Mouse (Mus musculus): ENCODE data around the gene Pcp2. TPM values are rescaled to one million over a fixed set of nuclear protein-coding genes. Genes with fewer than 3 reads are reported as not detected.

The Pcp2 gene
- 0.25 TPM in 1 of 2 replicates, not detected in the other for polyA plus RNA-seq (2015; fragmentation: Nextera tagmentation; extraction: Ambion mirVana)

- H3K27me3 ChIP-seq (ENCODE audit: control insufficient read depth, insufficient read depth, low read length): no peaks in the 10 kb centered on the region
- 77% methylated on average over 1 of the region's 1 CpGs for WGBS
- no peaks in the 10 kb centered on the region for H3K4me1 ChIP-seq (replicated peaks; ENCODE audit: control insufficient read depth, insufficient read depth)
- ATAC-seq (ENCODE audit: low FRiP score, low TSS enrichment) (no peak), DNase-seq (ENCODE audit: low spot score) (no peak)
- no peaks in the 10 kb centered on the region for H3K9me3 ChIP-seq (ENCODE audit: control insufficient read depth, low read length)
- no peak within 1 kb of the TSS for H3K27ac ChIP-seq (replicated peaks)
- H3K36me3 ChIP-seq (ENCODE audit: control insufficient read depth, insufficient read depth, low read length): no peaks in the 10 kb centered on the region
- H3K9ac ChIP-seq (ENCODE audit: low read length): no peak within 1 kb of the TSS
- H3K4me2 ChIP-seq (replicated peaks; ENCODE audit: low read depth): no peak within 1 kb of the TSS
- no peak within 1 kb of the TSS for H3K4me3 ChIP-seq (ENCODE audit: low read depth, low read length)
- TF ChIP-seq CTCF (IDR thresholded peaks at IDR 0.05; ENCODE audit: low read depth) (no peak), EP300 (optimal IDR thresholded peaks at IDR 0.05) (no peak)
Observed at GRCm38 (mm10) chr8:3625445-3625844, at the start of gene Pcp2. Gene Pcp2 (minus strand): TSS chr8:3625545.

GRCm38 (mm10) chr8:3674671-3675070 is 49.3 kb upstream of the Pcp2 start:
- Histone ChIP-seq H3K4me2 (replicated peaks; ENCODE audit: low read depth) (no peak overlapping the region), H3K9ac (ENCODE audit: low read length) (no peak overlapping the region), H3K9me3 (ENCODE audit: control insufficient read depth, low read length) (no peaks in the 10 kb centered on the region), H3K4me1 (replicated peaks; ENCODE audit: control insufficient read depth, insufficient read depth) (no peaks in the 10 kb centered on the region), H3K27me3 (ENCODE audit: control insufficient read depth, insufficient read depth, low read length) (no peaks in the 10 kb centered on the region), H3K4me3 (ENCODE audit: low read depth, low read length) (no peak overlapping the region), H3K36me3 (ENCODE audit: control insufficient read depth, insufficient read depth, low read length) (peaks cover 3% of the 10 kb centered on the region; the same call in 1 of the 2 replicates), H3K27ac (replicated peaks) (no peak overlapping the region)
- no peak for ATAC-seq (ENCODE audit: low FRiP score, low TSS enrichment)
- TF ChIP-seq CTCF (IDR thresholded peaks at IDR 0.05; ENCODE audit: low read depth) (no peak), EP300 (optimal IDR thresholded peaks at IDR 0.05) (no peak)
- 46% methylated on average over 3 of the region's 3 CpGs for WGBS
- DNase-seq (ENCODE audit: low spot score): no peak

- Histone ChIP-seq H3K36me3 (ENCODE audit: control insufficient read depth, insufficient read depth, low read length) (no peaks in the 10 kb centered on the region), H3K27me3 (ENCODE audit: control insufficient read depth, insufficient read depth, low read length) (no peaks in the 10 kb centered on the region)
- WGBS: under 1% methylated on average over 23 of the region's 23 CpGs
Observed at GRCm38 (mm10) chr8:3671980-3672491, 46.7 kb upstream of the Pcp2 start, which contains the start of gene Fcor. Gene Fcor (minus strand): TSS chr8:3672362.

GRCm38 (mm10) chr8:3670388-3670787 is 45.0 kb upstream of the Pcp2 start:
- DNase-seq (ENCODE audit: low spot score) (no peak), ATAC-seq (ENCODE audit: low FRiP score, low TSS enrichment) (no peak)
- H3K9ac ChIP-seq (ENCODE audit: low read length): no peak overlapping the region
- WGBS: 75% methylated on average over 2 of the region's 2 CpGs
- H3K4me1 ChIP-seq (replicated peaks; ENCODE audit: control insufficient read depth, insufficient read depth): no peaks in the 10 kb centered on the region
- H3K27ac ChIP-seq (replicated peaks): no peak overlapping the region
- H3K4me3 ChIP-seq (ENCODE audit: low read depth, low read length): no peak overlapping the region
- no peaks in the 10 kb centered on the region for H3K27me3 ChIP-seq (ENCODE audit: control insufficient read depth, insufficient read depth, low read length)
- H3K36me3 ChIP-seq (ENCODE audit: control insufficient read depth, insufficient read depth, low read length): no peaks in the 10 kb centered on the region
- no peak overlapping the region for H3K4me2 ChIP-seq (replicated peaks; ENCODE audit: low read depth)
- no peak for TF ChIP-seq CTCF (IDR thresholded peaks at IDR 0.05; ENCODE audit: low read depth)
- no peak for TF ChIP-seq EP300 (optimal IDR thresholded peaks at IDR 0.05)
- no peaks in the 10 kb centered on the region for H3K9me3 ChIP-seq (ENCODE audit: control insufficient read depth, low read length)

More at GRCm38 (mm10) chr8:3671980-3672491, 46.7 kb upstream of the Pcp2 start, which contains the start of gene Fcor:
- peak; percentile 95 for TF ChIP-seq CTCF (IDR thresholded peaks at IDR 0.05; ENCODE audit: low read depth)
- no peak for TF ChIP-seq EP300 (optimal IDR thresholded peaks at IDR 0.05)
- H3K4me2 ChIP-seq (replicated peaks; ENCODE audit: low read depth): peak within 1 kb of the TSS; percentile 62
- DNase-seq (ENCODE audit: low spot score) (peak; percentile 86), ATAC-seq (ENCODE audit: low FRiP score, low TSS enrichment) (peak; percentile 84)
- H3K9me3 ChIP-seq (ENCODE audit: control insufficient read depth, low read length): no peaks in the 10 kb centered on the region
- 0 out of 2 replicates have a peak within 1 kb of the TSS, but pooled peaks have one; percentile 1 for H3K27ac ChIP-seq (replicated peaks)
- H3K4me3 ChIP-seq (ENCODE audit: low read depth, low read length): peak within 1 kb of the TSS; percentile 50
- peak within 1 kb of the TSS; percentile 53 for H3K9ac ChIP-seq (ENCODE audit: low read length)
- no peaks in the 10 kb centered on the region for H3K4me1 ChIP-seq (replicated peaks; ENCODE audit: control insufficient read depth, insufficient read depth)

GRCm38 (mm10) chr8:3665507-3665906 is 40.2 kb upstream of the Pcp2 start, which contains the start of gene Mcemp1:
Gene Mcemp1 (plus strand): TSS chr8:3665754.
- WGBS: 72% methylated on average over 6 of the region's 6 CpGs
- H3K4me2 ChIP-seq (replicated peaks; ENCODE audit: low read depth): no peak within 1 kb of the TSS
- DNase-seq (ENCODE audit: low spot score) (no peak), ATAC-seq (ENCODE audit: low FRiP score, low TSS enrichment) (no peak)
- H3K27ac ChIP-seq (replicated peaks): no peak within 1 kb of the TSS
- no peak for TF ChIP-seq CTCF (IDR thresholded peaks at IDR 0.05; ENCODE audit: low read depth)
- TF ChIP-seq EP300 (optimal IDR thresholded peaks at IDR 0.05): no peak
- H3K9ac ChIP-seq (ENCODE audit: low read length): no peak within 1 kb of the TSS
- no peaks in the 10 kb centered on the region for H3K27me3 ChIP-seq (ENCODE audit: control insufficient read depth, insufficient read depth, low read length)
- H3K36me3 ChIP-seq (ENCODE audit: control insufficient read depth, insufficient read depth, low read length): no peaks in the 10 kb centered on the region
- H3K9me3 ChIP-seq (ENCODE audit: control insufficient read depth, low read length): no peaks in the 10 kb centered on the region
- H3K4me3 ChIP-seq (ENCODE audit: low read depth, low read length): no peak within 1 kb of the TSS
- H3K4me1 ChIP-seq (replicated peaks; ENCODE audit: control insufficient read depth, insufficient read depth): no peaks in the 10 kb centered on the region

GRCm38 (mm10) chr8:3664405-3664804 is 39.1 kb upstream of the Pcp2 start:
- 57% methylated on average over 5 of the region's 5 CpGs for WGBS
- no peak overlapping the region for H3K27ac ChIP-seq (replicated peaks)
- H3K4me2 ChIP-seq (replicated peaks; ENCODE audit: low read depth): no peak overlapping the region
- DNase-seq (ENCODE audit: low spot score) (no peak), ATAC-seq (ENCODE audit: low FRiP score, low TSS enrichment) (no peak)
- H3K9me3 ChIP-seq (ENCODE audit: control insufficient read depth, low read length): no peaks in the 10 kb centered on the region
- TF ChIP-seq CTCF (IDR thresholded peaks at IDR 0.05; ENCODE audit: low read depth) (no peak), EP300 (optimal IDR thresholded peaks at IDR 0.05) (no peak)
- H3K9ac ChIP-seq (ENCODE audit: low read length): no peak overlapping the region
- H3K27me3 ChIP-seq (ENCODE audit: control insufficient read depth, insufficient read depth, low read length): no peaks in the 10 kb centered on the region
- H3K4me3 ChIP-seq (ENCODE audit: low read depth, low read length): no peak overlapping the region
- H3K36me3 ChIP-seq (ENCODE audit: control insufficient read depth, insufficient read depth, low read length): no peaks in the 10 kb centered on the region
- no peaks in the 10 kb centered on the region for H3K4me1 ChIP-seq (replicated peaks; ENCODE audit: control insufficient read depth, insufficient read depth)

Measured in stomach, postnatal 0 days (tissue).